Mouse (Mus musculus) forebrain, embryonic 16.5 days (tissue): Measurements from ENCODE around the gene Lclat1. TPM values are rescaled to one million over a fixed set of nuclear protein-coding genes. Genes with fewer than 3 reads are reported as not detected.
A peak's percentile ranks its signal among the peaks of the same experiment; 100 is the strongest.

Source experiments
- ATAC-seq: fragments of 200-750 bp; cut with Nextera tagmentation; 2 replicates; pipeline ENCODE4 v1.8.0; 2017; ENCODE audit warnings: mild to moderate bottlenecking, moderate library complexity
- H3K27ac ChIP-seq: fragments of 300-500 bp; sonication (generic); 2 replicates; pipeline ENCODE4 v1.5.1; 2014; ENCODE audit warnings: low read length, control low read depth
- H3K27me3 ChIP-seq: fragments of 300-500 bp; sonication (generic); replicated peaks from 2 replicates; pipeline ENCODE4 v1.6.1; 2014; ENCODE audit warnings: low read length; ENCODE audit not compliant: control insufficient read depth, insufficient read depth
- H3K36me3 ChIP-seq: fragments of 300-500 bp; sonication (generic); 2 replicates; pipeline ENCODE4 v1.6.1; 2014; ENCODE audit not compliant: control insufficient read depth, insufficient read depth
- H3K4me1 ChIP-seq: fragments of 300-500 bp; sonication (generic); replicated peaks from 2 replicates; pipeline ENCODE4 v1.6.1; 2014; ENCODE audit warnings: low read length; ENCODE audit not compliant: control insufficient read depth, insufficient read depth
- H3K4me2 ChIP-seq: fragments of 300-500 bp; sonication (generic); 2 replicates; pipeline ENCODE4 v1.6.1; 2014; ENCODE audit warnings: mild to moderate bottlenecking, low read length, control low read depth
- H3K4me3 ChIP-seq: fragments of 300-500 bp; sonication (generic); replicated peaks from 2 replicates; pipeline ENCODE4 v1.5.1; 2014; ENCODE audit warnings: mild to moderate bottlenecking, low read length, control low read depth
- H3K9ac ChIP-seq: fragments of 300-500 bp; sonication (generic); replicated peaks from 2 replicates; pipeline ENCODE4 v1.6.1; 2014; ENCODE audit warnings: low read depth, low read length, control low read depth
- H3K9me3 ChIP-seq: fragments of 300-500 bp; sonication (generic); 2 replicates; pipeline ENCODE4 v1.6.1; 2016; ENCODE audit warnings: low read length; ENCODE audit not compliant: control insufficient read depth
- WGBS: fragments of 180-500 bp; shearing (Covaris S2); extraction: QIAGEN DNeasy Blood & Tissue Kit; methylation state at CpG from one replicate; pipeline ENCODE4 v1.1.7; 2014; 5-methylcytosine and 5-hydroxymethylcytosine counted together
- polyA plus RNA-seq: library from polyadenylated mRNA; unstranded; fragments of >200 nt; fragmentation: Nextera tagmentation; extraction: Ambion mirVana; gene quantifications from 2 replicates; pipeline ENCODE4 v1.2.1, GENCODE M21; 2015

Gene Lclat1
- polyA plus RNA-seq, 1 experiment from 2014 or later, result 9.8 TPM

DNA sequence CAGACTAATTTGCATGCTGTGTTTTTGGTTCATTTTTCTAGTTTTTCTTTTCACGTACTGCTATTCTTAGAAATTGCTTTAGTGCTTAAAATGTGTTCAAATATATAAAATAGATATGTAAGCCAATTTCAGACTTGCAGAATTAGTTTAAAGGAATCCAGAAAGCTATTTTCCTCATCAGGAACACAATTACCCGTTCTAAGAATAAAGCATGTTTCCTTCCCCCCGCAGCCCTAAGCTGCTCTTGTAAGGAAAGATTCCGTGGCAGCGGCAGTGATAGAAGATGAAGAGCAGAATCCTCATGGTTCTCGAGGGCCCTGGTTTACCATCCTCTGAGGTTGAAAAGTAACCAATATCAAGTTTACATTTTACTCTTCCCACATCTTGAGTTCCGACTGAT lies 113.0 kb downstream of the Lclat1 start:
- 57% methylated on average over 7 of the region's 7 CpGs for WGBS
- no peak overlapping the region for H3K4me3 ChIP-seq
- H3K9ac ChIP-seq, result no peak overlapping the region
- H3K9me3 ChIP-seq, result no peaks in the 10 kb centered on the region
- H3K36me3 ChIP-seq, result no peaks in the 10 kb centered on the region
- H3K27ac ChIP-seq, result no peak overlapping the region
- ATAC-seq, result no peak
- H3K4me1 ChIP-seq, result peaks cover 7% of the 10 kb centered on the region
- H3K4me2 ChIP-seq, result no peak overlapping the region
- no peaks in the 10 kb centered on the region for H3K27me3 ChIP-seq

DNA sequence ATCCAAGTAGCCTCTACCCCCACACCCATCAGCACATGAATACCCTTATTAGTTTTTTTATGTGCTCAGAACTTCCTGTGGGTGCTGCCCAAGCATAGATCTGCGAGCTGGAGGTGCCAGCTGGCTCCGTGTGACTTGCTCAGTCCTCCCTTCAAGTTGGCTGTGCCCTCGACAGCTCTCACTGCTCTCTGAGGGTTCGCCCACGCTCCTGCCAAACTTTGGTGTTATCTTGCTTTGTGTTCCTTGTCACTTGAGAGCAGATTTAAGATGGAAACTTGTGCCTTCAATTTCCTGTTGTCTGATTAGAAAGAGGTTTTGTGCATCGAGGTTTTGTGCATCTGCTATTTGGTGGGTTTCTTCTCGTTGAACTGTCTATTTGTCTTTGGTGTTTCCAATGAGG lies 114.3 kb downstream of the Lclat1 start:
- Histone ChIP-seq H3K4me1 (peaks cover 11% of the 10 kb centered on the region), H3K9ac (no peak overlapping the region), H3K9me3 (no peaks in the 10 kb centered on the region), H3K36me3 (no peaks in the 10 kb centered on the region), H3K4me3 (no peak overlapping the region), H3K27ac (no peak overlapping the region), H3K4me2 (no peak overlapping the region), H3K27me3 (no peaks in the 10 kb centered on the region)
- WGBS, result 50% methylated on average over 7 of the region's 7 CpGs
- no peak for ATAC-seq

DNA sequence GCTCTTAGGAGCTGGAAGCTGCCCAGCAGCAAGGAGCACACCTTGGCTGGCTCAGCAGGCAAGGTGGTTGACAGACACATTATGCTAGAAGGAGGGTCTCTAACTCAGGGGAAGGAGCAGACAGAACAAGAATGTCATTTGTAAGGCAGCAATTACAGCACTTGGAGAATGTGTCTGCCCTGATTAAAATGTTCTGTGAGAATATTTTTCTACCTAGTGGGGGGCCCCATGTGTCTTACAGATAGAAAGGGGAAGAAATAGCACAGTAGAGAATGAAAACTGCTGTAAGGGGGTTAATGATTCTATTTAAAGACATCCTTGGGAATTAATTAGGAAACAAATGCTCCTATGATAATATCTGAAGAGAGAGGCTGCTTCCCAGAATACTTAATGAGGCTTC lies 117.7 kb downstream of the Lclat1 start:
- peak; percentile 80 for ATAC-seq

DNA sequence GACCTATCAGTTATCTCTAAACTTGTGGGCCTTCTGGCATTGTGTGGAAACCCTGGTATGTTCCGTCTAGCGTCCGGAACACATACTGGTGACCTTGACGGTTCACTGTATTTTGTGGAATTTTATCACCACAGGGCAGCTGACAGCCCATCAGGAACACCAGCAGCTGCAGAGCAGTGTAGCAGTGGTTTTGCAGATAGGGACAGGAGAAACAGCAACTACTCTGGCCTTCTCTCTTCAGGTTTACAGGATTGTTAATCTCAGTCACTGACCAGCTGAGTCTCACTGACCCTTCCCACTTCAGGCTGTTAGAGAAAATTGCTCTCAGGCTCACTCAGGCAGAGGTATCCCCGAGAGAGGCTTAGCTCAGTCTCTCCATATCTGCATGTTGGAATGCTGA lies 118.2 kb downstream of the Lclat1 start:
- ATAC-seq, result peak; percentile 37
- no peak overlapping the region for H3K4me2 ChIP-seq
- no peaks in the 10 kb centered on the region for H3K27me3 ChIP-seq
- WGBS, result 29% methylated on average over 5 of the region's 5 CpGs
- H3K4me1 ChIP-seq, result peaks cover 11% of the 10 kb centered on the region
- H3K27ac ChIP-seq, result peak overlapping the region; percentile 88
- H3K9ac ChIP-seq, result no peak overlapping the region; the same call in 1 of the 2 replicates
- H3K9me3 ChIP-seq, result no peaks in the 10 kb centered on the region
- H3K4me3 ChIP-seq, result no peak overlapping the region
- H3K36me3 ChIP-seq, result no peaks in the 10 kb centered on the region

More for the DNA sequence above, 117.7 kb downstream of the Lclat1 start:
- H3K27me3 ChIP-seq, result no peaks in the 10 kb centered on the region
- peak overlapping the region; percentile 79 for H3K27ac ChIP-seq
- no peak overlapping the region for H3K9ac ChIP-seq
- H3K9me3 ChIP-seq, result no peaks in the 10 kb centered on the region
- no peak overlapping the region for H3K4me2 ChIP-seq
- H3K4me3 ChIP-seq, result no peak overlapping the region
- no peaks in the 10 kb centered on the region for H3K36me3 ChIP-seq
- peaks cover 11% of the 10 kb centered on the region for H3K4me1 ChIP-seq

DNA sequence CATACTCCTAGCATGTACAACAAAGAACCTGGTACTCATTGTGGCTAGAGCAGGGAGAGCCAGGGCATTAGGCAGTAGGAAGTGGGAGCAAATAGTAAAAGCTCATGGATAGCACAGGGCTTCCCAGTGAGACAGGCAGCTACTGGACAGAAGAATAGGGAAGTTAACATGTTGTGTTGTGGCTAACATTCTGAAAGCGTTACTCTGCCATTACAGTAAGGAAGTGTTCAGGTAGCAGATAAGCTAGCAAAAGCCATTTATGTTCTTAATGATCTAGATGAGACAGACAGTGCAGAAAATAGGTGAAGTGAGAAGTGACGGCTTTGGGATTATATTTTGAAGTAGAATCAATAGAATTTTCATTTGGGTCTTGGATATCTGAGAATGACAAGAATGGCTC lies 118.8 kb downstream of the Lclat1 start:
- Histone ChIP-seq H3K27me3 (no peaks in the 10 kb centered on the region), H3K36me3 (no peaks in the 10 kb centered on the region), H3K4me1 (peaks cover 9% of the 10 kb centered on the region), H3K9ac (no peak overlapping the region), H3K4me2 (no peak overlapping the region), H3K9me3 (no peaks in the 10 kb centered on the region), H3K4me3 (no peak overlapping the region), H3K27ac (no peak overlapping the region; the same call in 1 of the 2 replicates)
- ATAC-seq, result no peak
- 84% methylated on average over 2 of the region's 2 CpGs for WGBS

DNA sequence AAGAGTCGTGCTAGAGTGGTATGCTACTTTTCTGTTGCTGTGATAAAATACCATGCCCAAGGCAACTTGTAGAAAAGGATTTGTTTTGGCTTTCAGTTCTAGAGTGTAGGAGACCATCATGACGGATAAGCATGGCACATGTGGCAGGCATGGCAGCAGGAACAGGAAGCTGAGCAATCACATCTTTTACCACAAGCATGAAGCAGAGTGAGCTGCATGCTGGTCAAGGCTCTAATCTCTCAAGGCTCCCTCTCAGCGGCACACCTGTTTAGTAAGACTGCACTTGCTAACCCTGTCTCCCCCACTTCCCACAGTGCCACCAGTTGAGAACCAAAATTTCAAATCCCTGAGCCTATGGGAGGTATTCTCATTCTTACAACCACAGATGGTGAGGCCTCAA lies 119.6 kb downstream of the Lclat1 start:
- Histone ChIP-seq H3K4me2 (no peak overlapping the region), H3K27me3 (no peaks in the 10 kb centered on the region), H3K9ac (no peak overlapping the region), H3K36me3 (no peaks in the 10 kb centered on the region), H3K4me3 (no peak overlapping the region), H3K9me3 (no peaks in the 10 kb centered on the region), H3K4me1 (peaks cover 9% of the 10 kb centered on the region), H3K27ac (no peak overlapping the region; the same call in 1 of the 2 replicates)
- ATAC-seq, result no peak
- 93% methylated on average over 3 of the region's 3 CpGs for WGBS

DNA sequence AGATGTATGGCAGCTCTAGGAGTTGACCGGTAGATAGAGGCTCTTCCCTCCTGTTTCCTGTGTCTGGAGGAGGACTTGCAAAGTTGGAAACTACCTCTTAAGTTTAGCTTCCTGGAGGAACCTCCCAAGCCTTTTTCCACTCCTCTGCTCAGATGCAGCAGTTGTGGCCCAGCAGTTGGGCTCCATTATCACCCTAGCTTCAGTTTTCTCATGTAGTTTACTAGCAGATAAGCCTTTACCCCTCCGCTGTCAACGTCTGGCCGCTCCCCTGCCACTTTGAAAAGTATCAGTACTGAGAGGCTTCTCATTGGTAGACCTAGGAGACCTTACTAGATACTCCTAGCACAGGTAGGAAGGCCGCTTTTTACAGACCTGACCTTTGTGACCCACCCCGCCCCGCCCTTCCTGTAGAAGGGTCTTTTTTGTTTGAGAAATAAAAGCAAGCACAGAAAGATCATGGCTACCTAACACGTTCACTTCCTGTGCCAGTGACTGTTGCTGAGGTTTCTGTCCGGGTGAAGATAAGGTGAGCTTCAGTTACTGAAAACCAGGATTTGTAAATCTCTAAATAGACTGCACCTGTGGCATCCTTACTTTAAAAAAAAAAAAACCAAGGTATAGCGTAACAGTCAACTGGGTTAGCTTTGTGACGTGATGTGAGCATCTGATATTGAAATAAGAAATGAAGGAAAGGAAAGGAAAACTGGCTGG lies 121.8 kb downstream of the Lclat1 start:
- no peaks in the 10 kb centered on the region for H3K27me3 ChIP-seq
- no peak overlapping the region for H3K9ac ChIP-seq
- H3K4me2 ChIP-seq, result no peak overlapping the region
- ATAC-seq, result no peak
- H3K4me3 ChIP-seq, result no peak overlapping the region
- 92% methylated on average over 11 of the region's 11 CpGs for WGBS
- H3K27ac ChIP-seq, result no peak overlapping the region
- H3K36me3 ChIP-seq, result no peaks in the 10 kb centered on the region
- peaks cover 9% of the 10 kb centered on the region for H3K4me1 ChIP-seq
- H3K9me3 ChIP-seq, result no peaks in the 10 kb centered on the region

DNA sequence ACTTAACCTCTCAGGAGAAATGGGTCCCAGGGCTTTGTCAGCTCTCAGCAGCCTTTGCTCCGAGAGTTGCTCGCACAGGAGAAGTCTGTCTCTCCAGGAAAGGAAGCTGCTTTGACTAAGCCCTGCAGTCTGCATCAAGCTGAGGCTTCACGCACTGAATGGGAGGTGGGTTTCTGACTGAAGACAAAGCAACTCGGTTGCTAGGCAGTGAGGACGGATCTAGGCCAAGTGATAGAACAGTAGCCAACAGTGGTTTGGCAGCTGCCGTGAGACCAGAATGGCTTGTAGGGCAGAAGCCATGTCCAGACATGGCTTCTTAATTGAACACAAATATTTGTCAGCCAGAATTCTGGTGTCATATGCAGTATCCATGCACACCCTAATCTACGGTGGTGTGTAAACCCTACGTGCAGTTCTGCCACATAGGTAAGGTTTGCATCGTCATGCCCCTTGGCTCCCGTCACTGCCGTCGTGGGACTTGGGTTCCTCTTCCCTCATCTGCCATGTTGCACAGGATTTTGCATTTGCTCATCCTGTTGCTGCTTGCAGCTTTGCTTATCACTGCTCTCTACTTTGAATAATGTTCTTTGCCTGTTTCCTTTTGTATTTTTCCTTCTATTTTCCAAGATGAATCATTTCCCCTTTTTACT lies 122.7 kb downstream of the Lclat1 start:
- Histone ChIP-seq H3K27me3 (no peaks in the 10 kb centered on the region), H3K4me1 (peaks cover 5% of the 10 kb centered on the region), H3K9me3 (no peaks in the 10 kb centered on the region), H3K4me2 (no peak overlapping the region), H3K4me3 (no peak overlapping the region), H3K27ac (no peak overlapping the region), H3K36me3 (no peaks in the 10 kb centered on the region), H3K9ac (no peak overlapping the region)
- 56% methylated on average over 12 of the region's 12 CpGs for WGBS
- ATAC-seq, result peak; percentile 51; the same call in 1 of the 2 replicates

DNA sequence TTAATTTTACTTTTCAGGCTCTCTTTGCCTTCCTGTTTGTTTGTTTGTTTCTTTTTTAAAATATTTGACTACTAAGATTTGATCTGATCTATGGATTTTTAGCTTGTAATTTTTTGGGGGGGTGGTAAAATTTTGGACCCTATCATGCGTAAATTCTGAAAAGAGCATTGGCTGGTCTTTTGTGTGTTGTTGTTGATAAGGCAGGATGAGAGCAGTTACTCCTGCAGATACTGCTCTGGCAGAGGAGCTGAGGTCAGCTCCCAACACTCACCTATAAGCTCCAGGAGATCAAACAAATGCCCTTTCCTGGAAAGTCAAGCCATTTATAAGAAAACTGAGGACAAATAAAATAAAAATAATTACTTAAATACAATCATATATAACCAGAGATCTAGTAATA lies 123.6 kb downstream of the Lclat1 start:
- H3K27me3 ChIP-seq, result no peaks in the 10 kb centered on the region
- 92% methylated on average over 1 of the region's 1 CpGs for WGBS
- H3K4me1 ChIP-seq, result no peaks in the 10 kb centered on the region; the same call in 1 of the 2 replicates
- H3K36me3 ChIP-seq, result no peaks in the 10 kb centered on the region
- H3K9me3 ChIP-seq, result no peaks in the 10 kb centered on the region
- no peak overlapping the region for H3K4me2 ChIP-seq
- H3K27ac ChIP-seq, result no peak overlapping the region
- H3K9ac ChIP-seq, result no peak overlapping the region
- ATAC-seq, result no peak
- no peak overlapping the region for H3K4me3 ChIP-seq
